ENCODE assay signal across 25 mouse cellular contexts in genomic region chr9:111739026-111739425, GRCm38 (mm10). TPM values are rescaled to one million over a fixed set of nuclear protein-coding genes. Genes with fewer than 3 reads are reported as not detected.
DNase-seq lines count a peak whose midpoint lies in the region; ATAC-seq and TF ChIP-seq lines count a peak whose summit lies in the region.
"Had no signal": no experiment of that assay in that cellular context is flagged by ENCODE, and none has a peak within 500 bp of the region (broad histone marks: within the 10 kb centered on the region; RNA-seq: fewer than 3 reads in every experiment).

No protein-coding gene starts in this region.

- no peaks in the 10 kb centered on the region for H3K9me3 ChIP-seq in forebrain, embryonic 14.5 days (replicated peaks; ENCODE audit: control insufficient read depth, low read length)
- H3K9me3 ChIP-seq in forebrain, embryonic 12.5 days, result no peaks in the 10 kb centered on the region
- no peaks in the 10 kb centered on the region for H3K9me3 ChIP-seq in liver, postnatal 0 days (ENCODE audit: low read length)
- H3K9me3 ChIP-seq: embryonic facial prominence, embryonic 10.5 days; heart, embryonic 10.5 days; limb, embryonic 12.5 days; neural tube, embryonic 13.5 days had no signal

- no peak overlapping the region for H3K27ac ChIP-seq in forebrain, embryonic 14.5 days (ENCODE audit: low read depth, low read length)
- no peak overlapping the region for H3K27ac ChIP-seq in forebrain, embryonic 12.5 days
- no peak overlapping the region for H3K27ac ChIP-seq in liver, postnatal 0 days (ENCODE audit: low read depth)
- H3K27ac ChIP-seq: embryonic facial prominence, embryonic 10.5 days; heart, embryonic 10.5 days; layer of hippocampus, adult 2 months; limb, embryonic 12.5 days; liver, embryonic 14.5 days had no signal

- ATAC-seq in forebrain, embryonic 14.5 days, result no peak
- ATAC-seq in forebrain, embryonic 12.5 days (ENCODE audit: low FRiP score), result no peak
- ATAC-seq in liver, postnatal 0 days, result no peak
- ATAC-seq: forebrain, postnatal 0 days; midbrain, embryonic 16.5 days; Patski had no signal

- no peak overlapping the region for H3K4me2 ChIP-seq in forebrain, embryonic 14.5 days (ENCODE audit: low read length)
- no peak overlapping the region for H3K4me2 ChIP-seq in forebrain, embryonic 12.5 days
- peak overlapping the region; percentile 50; the same call in 1 of the 2 replicates for H3K4me2 ChIP-seq in liver, postnatal 0 days (ENCODE audit: low read depth, low read length)
- H3K4me2 ChIP-seq: limb, embryonic 12.5 days; neural tube, embryonic 13.5 days had no signal

- no peaks in the 10 kb centered on the region for H3K27me3 ChIP-seq in forebrain, embryonic 14.5 days (replicated peaks; ENCODE audit: control insufficient read depth, insufficient read depth, low read length)
- no peaks in the 10 kb centered on the region for H3K27me3 ChIP-seq in forebrain, embryonic 12.5 days
- no peaks in the 10 kb centered on the region for H3K27me3 ChIP-seq in liver, postnatal 0 days (ENCODE audit: insufficient read depth, low read length)
- H3K27me3 ChIP-seq: limb, embryonic 12.5 days; neural tube, embryonic 13.5 days; Patski had no signal

- no peaks in the 10 kb centered on the region for H3K4me1 ChIP-seq in forebrain, embryonic 14.5 days (ENCODE audit: control insufficient read depth, insufficient read depth, low read length)
- H3K4me1 ChIP-seq in forebrain, embryonic 12.5 days, result no peaks in the 10 kb centered on the region
- peaks cover 9% of the 10 kb centered on the region for H3K4me1 ChIP-seq in liver, postnatal 0 days (ENCODE audit: insufficient read depth)
- H3K4me1 ChIP-seq: embryonic facial prominence, embryonic 10.5 days; heart, embryonic 10.5 days had no signal

- intact Hi-C loops in left cerebral cortex, postnatal 4 days (cut with DNase I), result no loop called here
- intact Hi-C loops in left cerebral cortex, postnatal 36 days (cut with DNase I), result no loop called here

- no peaks in the 10 kb centered on the region for H3K36me3 ChIP-seq in forebrain, embryonic 14.5 days (ENCODE audit: control insufficient read depth, insufficient read depth, low read length)
- H3K36me3 ChIP-seq in forebrain, embryonic 12.5 days (replicated peaks), result no peaks in the 10 kb centered on the region
- no peaks in the 10 kb centered on the region for H3K36me3 ChIP-seq in liver, postnatal 0 days (replicated peaks; ENCODE audit: insufficient read depth, low read length)
- H3K36me3 ChIP-seq: embryonic facial prominence, embryonic 10.5 days; heart, embryonic 10.5 days; limb, embryonic 12.5 days; neural tube, embryonic 13.5 days had no signal

- 71% methylated on average over 3 of the region's 3 CpGs for WGBS in forebrain, embryonic 14.5 days
- WGBS in forebrain, embryonic 12.5 days, result 73% methylated on average over 3 of the region's 3 CpGs
- 47% methylated on average over 3 of the region's 3 CpGs for WGBS in liver, postnatal 0 days (ENCODE audit: insufficient replicate concordance)

- DNase-seq in forebrain, embryonic 14.5 days (ENCODE audit: low spot score), result peak; percentile 7
- peak; percentile 29 for DNase-seq in left cerebral cortex, postnatal 4 days
- no peak for DNase-seq in left cerebral cortex, postnatal 36 days (ENCODE audit: low spot score in 2 of 2)
- DNase-seq in testis, postnatal 10 days (ENCODE audit: low spot score), result peak; percentile 42
- DNase-seq in testis, postnatal 14 days (ENCODE audit: low spot score), result no peak
- DNase-seq in liver, postnatal 0 days, result no peak
- no peak for DNase-seq in thymus, postnatal 14 days
- DNase-seq: cerebellum, adult 9-10 months; forebrain, postnatal 0 days; gastrocnemius, postnatal 36 days; kidney, adult 9 months; kidney, postnatal 14 days; right cerebral cortex, postnatal 4 days; thymus, adult 18-20 months had no signal

- no peak overlapping the region for H3K4me3 ChIP-seq in forebrain, embryonic 14.5 days (ENCODE audit: low read depth, low read length)
- H3K4me3 ChIP-seq in forebrain, embryonic 12.5 days (replicated peaks), result no peak overlapping the region
- H3K4me3 ChIP-seq in liver, postnatal 0 days (ENCODE audit: low read depth, low read length), result no peak overlapping the region
- H3K4me3 ChIP-seq: embryonic facial prominence, embryonic 10.5 days; heart, embryonic 10.5 days; layer of hippocampus, adult 2 months; limb, embryonic 12.5 days; myocyte; neural tube, embryonic 13.5 days had no signal

- TF ChIP-seq EP300 in liver, postnatal 0 days (IDR thresholded peaks at IDR 0.05; ENCODE audit: low read depth), result no peak

- no peak overlapping the region for H3K9ac ChIP-seq in forebrain, embryonic 14.5 days (ENCODE audit: low read length)
- H3K9ac ChIP-seq in forebrain, embryonic 12.5 days, result no peak overlapping the region
- H3K9ac ChIP-seq in liver, postnatal 0 days (replicated peaks), result no peak overlapping the region
- H3K9ac ChIP-seq: forebrain, postnatal 0 days; limb, embryonic 12.5 days; liver, embryonic 14.5 days; neural tube, embryonic 13.5 days had no signal

- no peak for TF ChIP-seq CTCF in liver, postnatal 0 days (IDR thresholded peaks at IDR 0.05; ENCODE audit: low read depth)

RNA-seq across cellular contexts. Expression of gene Stac, which starts 48.9 kb away (rescaled TPM):
- polyA plus RNA-seq in forebrain, embryonic 14.5 days (2014; fragmentation: Nextera tagmentation; extraction: Ambion mirVana), result 2.8 and 3.4 TPM in 2 replicates
- polyA plus RNA-seq in forebrain, embryonic 12.5 days (2016; fragmentation: Nextera tagmentation; extraction: Ambion mirVana), result 2.3 and 3.1 TPM in 2 replicates
- total RNA-seq in left cerebral cortex, postnatal 4 days (2021), result 10 to 100 TPM in 1 of 2 experiments, 1 to 10 TPM in 1; 9.3 to 10.3 TPM
- total RNA-seq in left cerebral cortex, postnatal 36 days (2021), result 1 to 10 TPM in 1 of 2 experiments, under 1 TPM in 1; 0.81 to 1.9 TPM
- polyA plus RNA-seq in liver, postnatal 0 days (2015; fragmentation: Nextera tagmentation; extraction: Ambion mirVana), result 0.05 TPM in 1 of 2 replicates, not detected in the other
- total RNA-seq: hematopoietic stem cell, adult 5-6 weeks had no signal

Comparison
In these comparisons a context has a peak if more than half of its experiments do, and no peak if none do; other contexts are left out.
1. DNase-seq: peak in forebrain, embryonic 14.5 days (single experiment), left cerebral cortex, postnatal 4 days (single experiment) and testis, postnatal 10 days (single experiment); none in left cerebral cortex, postnatal 36 days (0 of 2), testis, postnatal 14 days (single experiment), liver, postnatal 0 days (single experiment) and thymus, postnatal 14 days (single experiment).